Mouse (Mus musculus): ENCODE results near the gene Leap2.
"Not testable (repeated sequence)": the region's sequence is repeated elsewhere in the genome, so short reads cannot be mapped to it uniquely, and the experiment has no call there.

DNA sequence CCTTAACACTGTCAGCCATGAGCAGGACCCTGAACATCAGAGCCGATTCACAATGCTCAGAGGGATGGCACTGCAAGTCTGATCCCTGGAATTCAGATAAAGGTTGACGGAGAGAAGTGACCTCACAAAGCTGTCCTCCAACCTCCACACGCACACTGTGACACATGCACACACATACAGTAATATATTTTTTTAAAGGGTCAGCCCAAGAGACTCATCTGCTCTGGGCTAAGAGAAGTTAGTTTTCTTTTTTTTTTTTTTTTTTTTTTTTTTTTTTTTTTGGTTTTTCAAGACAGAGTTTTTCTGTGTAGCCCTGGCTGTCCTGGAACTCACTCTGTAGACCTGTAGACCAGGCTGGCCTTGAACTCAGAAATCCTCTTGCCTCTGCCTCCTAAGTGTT is 3.9 kb upstream of the Leap2 start:
- not testable (repeated sequence) for TF ChIP-seq POLR2A (IDR thresholded peaks at IDR 0.05; ENCODE audit: borderline replicate concordance, insufficient read depth, low read length); CTCF (IDR thresholded peaks at IDR 0.05; ENCODE audit: borderline replicate concordance, insufficient read depth, low read depth, low read length)
